Mouse (Mus musculus) kidney, adult 11 months (tissue): ENCODE results near the gene Olfr890.
"Not testable (repeated sequence)": the region's sequence is repeated elsewhere in the genome, so short reads cannot be mapped to it uniquely, and the experiment has no call there.

Experiments used
- DNase-seq: peaks from one replicate; pipeline ENCODE4 v3.0.0; 2022

The Olfr890 gene

GRCm38 (mm10) chr9:38142217-38142616, at the start of gene Olfr890:
TSS of gene Olfr890 (plus strand) at chr9:38142517.
- DNase-seq: no peak

GRCm38 (mm10) chr9:38107828-38108227, 34.5 kb upstream of the Olfr890 start, which contains the start of gene Olfr888:
TSS of gene Olfr888 (plus strand) at chr9:38108128.
- DNase-seq: no peak

DNA sequence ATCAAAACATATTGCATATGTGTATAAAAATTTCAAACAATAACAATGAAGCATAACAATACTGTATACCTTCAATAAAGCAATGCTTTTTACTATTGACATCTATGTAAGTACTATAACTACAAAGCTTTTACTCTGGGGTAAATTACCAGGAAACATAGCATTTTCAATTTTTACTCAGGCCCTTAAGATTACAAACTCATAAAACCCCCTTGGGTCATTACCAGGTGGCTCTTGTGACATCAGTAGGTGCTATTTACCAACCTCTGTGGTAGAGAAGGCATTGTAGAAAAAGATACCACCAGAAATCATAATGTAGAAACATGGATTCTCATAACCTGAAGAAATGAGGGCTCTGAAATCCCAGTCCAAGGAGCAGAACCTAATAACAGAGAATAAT, 27.4 kb upstream of the Olfr890 start, which contains the start of gene Olfr889:
Gene Olfr889 (plus strand): TSS at position 301 of the 400 bp plus-strand sequence.
- no peak for DNase-seq

DNA sequence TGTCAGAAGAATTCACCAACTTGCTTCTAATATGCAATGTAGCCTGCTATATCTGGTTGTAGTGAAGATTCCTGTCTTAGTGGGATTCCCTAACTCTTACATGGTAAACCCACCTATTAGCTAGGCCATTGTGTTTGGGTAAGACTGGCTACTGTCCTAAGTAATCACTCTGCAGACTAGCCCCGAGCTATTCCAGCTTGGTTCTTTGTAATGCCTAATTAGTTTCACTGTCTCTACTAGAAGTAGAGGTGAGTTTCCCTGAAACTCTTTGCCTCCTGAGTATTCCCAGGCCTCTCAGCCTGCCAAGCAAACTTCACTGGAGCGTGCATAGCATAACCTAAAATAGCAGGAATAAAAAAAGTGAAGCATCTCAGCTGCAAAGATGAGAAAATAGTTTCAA, 26.0 kb downstream of the Olfr890 start:
- not testable (repeated sequence) for DNase-seq

DNA sequence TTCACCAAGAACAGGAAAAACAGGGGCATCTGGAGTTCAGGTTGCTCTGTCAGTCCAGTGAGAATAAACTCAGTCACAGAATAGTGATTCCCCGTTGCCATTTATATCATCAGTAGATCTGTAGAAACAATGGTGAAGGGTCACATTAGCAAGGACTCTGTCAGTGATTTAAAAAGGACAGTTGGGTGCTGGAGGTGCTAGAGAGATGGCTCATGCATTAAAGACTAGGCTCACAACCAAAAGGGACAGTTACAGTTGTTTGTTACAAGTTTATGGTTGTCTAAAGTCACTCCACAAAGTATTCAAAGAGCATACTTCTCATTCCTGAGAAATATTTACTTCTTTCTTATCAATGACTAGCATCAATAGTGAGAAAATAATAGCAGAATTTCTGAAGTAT, 38.4 kb downstream of the Olfr890 start, which contains the start of gene Olfr891:
Gene Olfr891 (minus strand): TSS at position 101 of the 400 bp plus-strand sequence.
- DNase-seq: no peak
